Mouse (Mus musculus): ENCODE data around the gene Zfp536.
"Not testable (repeated sequence)": the region's sequence is repeated elsewhere in the genome, so short reads cannot be mapped to it uniquely, and the experiment has no call there.

Zfp536 gene

DNA sequence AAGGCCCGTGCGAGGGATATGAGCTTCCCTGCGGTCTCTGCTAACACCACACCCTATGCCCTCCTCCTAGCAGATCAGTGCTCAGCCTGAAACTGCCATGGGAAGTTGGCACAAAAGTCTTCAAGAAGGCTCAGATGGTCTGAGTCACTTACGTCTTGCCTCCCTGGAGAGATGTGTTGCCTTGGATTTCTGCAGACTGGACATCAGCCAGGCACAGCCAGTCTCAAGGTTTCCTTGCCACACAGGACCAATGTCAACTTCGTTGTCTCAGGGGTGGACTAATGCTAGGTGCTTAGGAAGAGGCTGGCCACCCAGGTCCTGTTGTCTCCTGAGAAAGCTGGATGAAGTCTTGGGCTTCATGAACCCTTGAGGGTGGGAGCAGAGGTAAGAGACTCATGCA is 14.6 kb downstream of the Zfp536 start:
- no peak for DNase-seq (ENCODE audit: low spot score in 2 of 2)

DNA sequence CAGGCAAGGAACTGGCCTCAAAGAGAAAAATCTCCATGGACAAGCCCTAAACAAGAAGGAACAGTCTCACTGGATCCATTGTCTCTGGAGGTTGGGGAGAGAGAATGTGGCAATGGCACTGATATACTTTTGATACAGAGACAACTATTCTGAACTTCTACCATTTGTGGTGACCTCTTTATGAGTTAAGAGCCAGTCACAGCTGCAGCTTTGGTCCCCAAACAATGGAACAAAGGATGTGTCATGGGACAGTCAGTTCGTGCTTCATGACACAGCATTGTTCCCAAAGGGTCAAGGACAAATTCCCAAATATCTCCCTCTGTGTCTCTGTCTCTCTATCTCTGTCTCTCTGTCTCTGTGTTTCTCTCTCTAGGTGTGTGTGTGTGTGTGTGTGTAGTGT is 20.4 kb downstream of the Zfp536 start:
- no peak for DNase-seq (ENCODE audit: low spot score in 2 of 2)

DNA sequence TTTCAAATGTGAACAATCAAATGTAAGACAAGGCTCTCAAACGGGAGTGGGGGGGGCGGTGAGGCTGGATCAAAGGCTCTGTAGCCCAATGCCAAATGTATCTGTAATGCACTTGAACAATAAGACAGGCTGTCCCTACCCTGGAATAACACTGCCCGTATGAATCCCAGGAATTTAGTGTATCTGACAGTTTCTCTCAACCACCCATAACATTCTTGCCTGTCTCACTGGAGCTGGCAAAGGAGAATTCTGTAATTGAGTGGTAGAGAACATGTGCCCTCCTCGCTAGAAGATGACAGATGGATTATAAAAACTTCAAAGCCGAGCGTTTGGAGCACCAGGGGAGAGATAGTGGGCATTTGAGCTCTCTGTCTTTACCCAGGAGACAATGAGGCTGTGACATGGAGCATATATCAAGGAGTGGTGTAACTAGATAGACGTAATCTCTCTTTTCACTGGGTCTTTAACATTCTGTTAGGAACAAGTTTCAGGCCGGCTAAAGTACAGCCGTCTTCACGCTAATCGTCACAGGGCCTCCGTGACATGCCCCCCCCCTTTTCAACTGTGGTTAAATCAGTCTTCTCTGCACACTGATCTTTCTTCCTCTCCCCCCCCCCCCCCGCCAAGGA is 27.2 kb downstream of the Zfp536 start:
- no peak for DNase-seq (ENCODE audit: low spot score in 2 of 2)

DNA sequence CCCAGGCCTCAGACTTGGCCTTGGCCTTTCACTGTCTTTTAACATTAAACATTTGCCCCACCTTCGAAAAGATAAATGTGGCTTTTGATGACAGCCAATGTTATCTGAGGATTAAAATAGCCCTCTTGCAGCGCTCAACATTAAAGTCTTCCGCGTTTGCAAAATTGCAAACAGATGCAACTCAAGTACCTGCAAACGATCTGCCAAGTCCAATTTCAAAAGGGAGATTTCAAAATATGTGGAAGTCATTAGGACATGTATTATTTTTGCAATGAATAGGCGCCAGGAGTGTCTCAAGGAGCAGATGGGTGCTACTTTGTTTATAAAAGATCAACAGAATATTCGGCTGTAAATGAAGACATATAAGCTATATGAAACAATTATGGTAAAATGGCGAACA is 30.1 kb downstream of the Zfp536 start:
- no peak for DNase-seq (ENCODE audit: low spot score in 2 of 2)

DNA sequence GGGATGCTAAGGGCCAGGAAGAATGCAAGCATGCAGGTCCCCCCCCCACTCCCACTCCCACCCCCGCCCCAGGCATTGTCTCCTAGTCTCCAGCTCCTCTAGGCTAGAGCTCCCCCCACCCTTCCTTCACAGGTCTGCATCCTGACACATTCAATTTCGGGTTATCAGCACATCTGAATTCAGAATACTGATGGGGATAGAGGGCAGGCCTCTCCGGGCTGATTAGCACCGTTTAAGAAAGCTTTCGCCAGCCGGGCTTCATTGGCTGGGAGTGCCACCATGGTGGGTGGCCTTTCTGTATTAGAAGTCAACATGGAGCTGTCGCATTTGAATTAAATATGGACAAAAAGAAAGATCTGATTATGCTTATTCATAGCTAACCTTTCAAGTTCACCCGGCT is 36.2 kb downstream of the Zfp536 start:
- DNase-seq (ENCODE audit: low spot score in 2 of 2): no peak

DNA sequence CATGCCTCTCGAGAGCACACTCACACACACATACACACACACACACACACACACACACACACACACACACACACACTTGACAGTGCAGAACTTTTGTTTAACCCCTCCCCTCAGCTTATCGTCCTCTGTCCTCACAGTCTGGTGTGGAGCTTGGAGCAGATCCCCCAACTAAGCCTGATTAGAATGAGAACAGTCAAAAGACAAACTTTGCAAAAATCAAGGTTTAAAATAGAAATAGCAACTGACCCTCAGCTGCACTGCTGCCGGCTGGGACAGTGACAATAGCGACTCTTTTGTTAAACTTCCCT is 37.1 kb downstream of the Zfp536 start:
- DNase-seq (ENCODE audit: low spot score in 2 of 2): no peak

DNA sequence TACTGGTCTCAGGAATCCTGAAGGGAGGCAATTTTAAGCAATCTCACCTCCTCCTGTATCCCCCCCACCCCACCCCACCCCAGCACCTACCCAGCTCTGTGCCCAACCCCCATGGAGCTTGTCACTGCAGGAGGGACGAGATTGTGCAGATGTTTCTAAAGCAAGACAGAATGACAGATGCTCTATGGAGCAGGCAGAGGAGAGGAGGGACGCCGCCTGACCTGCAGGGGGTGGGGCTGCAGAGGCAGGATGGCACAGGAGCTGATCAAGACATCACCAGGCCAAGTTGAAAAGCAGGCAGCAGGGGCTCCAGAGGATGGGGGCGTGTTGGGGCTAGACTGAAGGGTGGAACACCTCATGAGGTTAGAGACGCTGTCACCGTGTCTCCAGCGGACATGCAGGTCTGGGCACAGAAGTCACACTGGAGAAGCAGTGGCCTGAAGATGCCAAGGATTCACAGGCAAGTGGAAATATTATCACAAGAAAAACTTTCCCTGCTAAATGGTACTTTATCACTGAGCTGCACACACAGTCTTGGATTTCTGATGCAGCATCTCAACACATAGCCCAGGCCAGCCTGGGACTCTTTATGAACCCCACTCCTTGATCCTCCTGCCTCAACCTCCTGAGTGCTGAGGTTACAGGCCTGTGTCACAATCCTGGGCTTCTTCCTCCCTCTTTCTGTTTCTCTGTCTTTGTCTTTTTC is 37.6 kb downstream of the Zfp536 start:
- no peak for DNase-seq (ENCODE audit: low spot score in 2 of 2)

DNA sequence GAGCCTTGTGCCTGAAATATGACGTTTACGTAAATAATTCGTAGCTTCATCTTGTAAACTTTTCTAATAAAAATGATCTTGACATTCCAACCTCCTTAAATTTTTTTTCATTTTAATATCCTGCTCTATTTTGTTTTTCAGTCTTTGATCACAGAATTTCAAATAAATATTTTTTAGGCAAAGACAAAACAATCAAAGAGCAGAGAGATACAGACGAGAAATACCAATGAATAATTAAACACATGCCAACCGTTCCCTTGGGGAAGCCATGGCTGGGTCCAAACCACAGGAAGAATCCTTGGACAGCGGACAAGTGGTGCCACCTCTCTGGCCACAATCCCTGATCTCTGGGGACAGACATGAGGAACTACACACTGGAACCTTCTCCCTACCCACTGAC is 38.3 kb downstream of the Zfp536 start:
- DNase-seq (ENCODE audit: low spot score in 2 of 2): no peak

DNA sequence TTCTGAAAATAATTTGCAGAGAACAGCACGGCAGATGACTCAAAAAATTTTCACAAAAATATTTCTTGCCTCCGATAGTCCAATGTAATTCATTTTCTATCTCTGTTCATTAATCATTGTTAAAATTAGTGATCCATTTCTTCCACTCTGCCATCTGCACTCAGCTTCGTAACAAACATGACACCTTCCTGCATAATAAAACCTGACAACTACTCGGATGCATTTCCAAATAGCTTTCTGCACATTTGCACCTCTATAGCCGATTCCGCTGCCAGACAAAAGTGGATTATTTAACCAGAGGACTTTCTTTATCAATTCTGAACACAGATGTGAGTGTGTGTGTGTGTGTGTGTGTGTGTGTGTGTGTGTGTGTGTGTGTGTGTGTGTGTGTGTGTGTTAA is 38.9 kb downstream of the Zfp536 start:
- no peak for DNase-seq (ENCODE audit: low spot score in 2 of 2)

DNA sequence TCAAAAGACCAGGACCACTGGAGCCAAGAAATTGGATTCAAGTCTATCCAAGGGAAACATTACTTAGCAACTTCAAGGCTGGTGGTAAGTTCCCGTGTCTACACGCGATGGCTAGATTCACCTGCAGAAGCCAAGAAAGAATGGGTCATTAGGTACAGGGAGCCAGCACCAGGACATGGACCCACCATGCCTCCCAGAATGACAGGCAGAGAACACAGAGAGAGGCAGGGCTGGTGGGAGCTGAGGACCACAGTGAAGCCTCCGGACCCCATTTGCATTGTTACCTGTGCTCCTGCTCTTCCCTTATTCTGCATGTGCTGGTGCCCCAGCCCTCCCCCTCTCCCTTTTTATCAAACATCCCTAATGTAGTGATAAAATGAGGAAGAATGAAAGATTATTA is 39.4 kb downstream of the Zfp536 start:
- DNase-seq (ENCODE audit: low spot score in 2 of 2): no peak

DNA sequence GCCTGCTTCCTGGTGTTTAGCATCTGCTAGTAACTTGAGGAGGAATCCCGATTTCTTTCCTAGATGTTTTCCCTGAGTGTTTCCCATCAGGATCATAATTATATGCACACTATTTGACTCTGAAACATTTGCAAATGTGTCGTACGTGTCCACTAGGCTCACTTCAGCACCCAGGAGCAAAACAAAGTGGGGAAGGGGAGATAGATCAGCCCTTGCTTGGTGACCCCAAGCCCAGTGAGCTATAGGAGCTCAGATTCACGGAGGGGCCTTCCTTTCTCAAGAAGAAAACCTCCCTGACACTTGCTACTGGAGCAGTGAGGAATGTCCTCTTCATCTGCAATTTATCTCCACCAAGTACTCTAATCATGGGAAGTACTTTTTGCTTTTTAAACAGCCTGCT is 40.7 kb downstream of the Zfp536 start:
- no peak for DNase-seq (ENCODE audit: low spot score in 2 of 2)

DNA sequence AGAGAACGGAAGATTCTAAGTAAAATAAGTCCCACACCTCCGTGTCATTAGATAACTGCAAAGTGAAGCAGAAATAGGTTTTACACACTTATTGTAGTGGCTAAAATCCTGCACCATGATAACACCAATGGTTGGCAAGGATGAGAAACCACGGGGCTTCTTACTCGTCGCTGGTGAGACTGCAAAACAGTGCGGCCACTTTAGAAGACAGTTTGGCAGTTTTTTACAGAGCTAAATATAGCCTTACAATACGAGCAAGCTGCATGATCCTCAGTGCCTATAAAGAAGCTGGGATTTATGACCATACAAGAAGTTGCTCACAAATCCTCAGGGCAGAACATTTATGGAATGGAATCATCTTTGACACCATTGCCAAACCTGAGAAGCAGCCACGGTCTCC is 45.7 kb downstream of the Zfp536 start:
- DNase-seq (ENCODE audit: low spot score in 2 of 2): no peak

DNA sequence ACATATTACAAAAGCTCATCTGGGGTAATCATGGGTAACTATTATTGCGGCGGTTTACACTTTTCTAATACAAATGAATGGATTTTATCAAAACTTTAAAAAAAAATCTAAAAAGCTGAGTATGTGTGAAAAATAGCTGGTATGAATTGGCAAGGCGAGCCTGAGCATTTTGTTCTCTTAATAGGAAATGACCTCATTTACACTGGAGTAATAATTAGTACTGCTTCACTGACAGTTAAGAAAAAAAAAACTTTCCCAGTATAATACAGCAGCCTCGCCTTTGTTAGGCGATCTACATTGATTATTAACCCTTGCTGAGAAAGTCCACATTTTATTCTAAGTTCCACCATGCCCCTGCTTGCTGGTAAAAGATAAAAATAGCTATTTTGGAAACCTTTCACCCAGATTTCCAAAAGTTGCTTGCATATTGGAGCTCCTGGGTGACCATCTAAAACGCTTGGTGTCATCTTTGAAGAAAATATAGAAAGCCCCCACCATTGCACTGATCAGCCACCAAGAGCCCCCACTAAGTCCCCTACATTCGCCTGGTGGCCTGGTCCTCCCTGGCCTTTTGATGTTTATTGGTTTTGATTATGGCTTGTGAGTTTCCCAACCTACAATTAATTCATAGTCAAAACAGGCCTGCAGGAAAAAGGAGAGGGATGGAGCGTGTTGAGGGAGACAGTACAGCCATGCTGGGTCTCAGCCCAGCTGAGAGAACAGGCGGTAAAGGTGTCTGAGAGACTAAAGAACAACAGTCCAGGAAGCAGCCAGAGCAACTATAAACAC is 49.2 kb downstream of the Zfp536 start:
- no peak for DNase-seq (ENCODE audit: low spot score in 2 of 2)

DNA sequence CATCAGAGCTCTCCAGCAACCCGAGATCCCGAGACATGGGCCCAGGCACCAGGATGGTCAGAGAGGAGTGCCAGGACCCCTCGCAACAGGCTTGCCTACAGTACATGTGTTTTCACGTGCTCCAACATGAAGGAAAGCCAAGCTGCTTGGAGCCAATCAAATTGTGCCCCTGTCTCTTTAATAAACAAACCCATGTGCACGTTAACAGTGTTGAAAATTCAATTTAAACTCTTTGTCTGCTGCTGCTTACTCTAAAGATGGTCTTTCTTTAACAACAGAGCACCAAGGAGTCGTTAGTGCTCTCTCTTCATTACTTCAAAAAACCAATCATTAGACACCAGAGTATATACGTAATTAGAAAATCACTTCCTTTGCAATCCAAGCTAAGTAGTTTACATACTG is 50.2 kb downstream of the Zfp536 start:
- DNase-seq (ENCODE audit: low spot score in 2 of 2): no peak

DNA sequence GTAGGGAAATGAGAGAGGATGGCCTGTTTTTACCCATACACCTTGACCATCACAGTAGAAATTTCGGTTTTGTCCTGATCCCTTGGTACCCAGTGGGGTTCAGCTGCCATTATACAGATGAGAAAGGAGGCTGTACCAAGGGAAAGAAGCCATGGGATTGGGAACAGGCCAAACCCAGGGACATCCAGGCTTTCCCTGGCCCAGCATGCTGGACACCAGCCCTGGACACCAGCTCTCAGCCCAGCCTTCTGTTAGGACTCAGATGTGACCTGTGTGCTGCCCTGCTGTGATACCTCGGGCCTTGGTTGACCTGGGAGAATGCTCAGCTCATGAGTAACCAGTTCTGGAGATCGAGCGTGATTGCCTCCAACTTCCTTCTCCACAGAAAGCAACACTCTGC is 51.8 kb downstream of the Zfp536 start:
- no peak for DNase-seq (ENCODE audit: low spot score in 2 of 2)

DNA sequence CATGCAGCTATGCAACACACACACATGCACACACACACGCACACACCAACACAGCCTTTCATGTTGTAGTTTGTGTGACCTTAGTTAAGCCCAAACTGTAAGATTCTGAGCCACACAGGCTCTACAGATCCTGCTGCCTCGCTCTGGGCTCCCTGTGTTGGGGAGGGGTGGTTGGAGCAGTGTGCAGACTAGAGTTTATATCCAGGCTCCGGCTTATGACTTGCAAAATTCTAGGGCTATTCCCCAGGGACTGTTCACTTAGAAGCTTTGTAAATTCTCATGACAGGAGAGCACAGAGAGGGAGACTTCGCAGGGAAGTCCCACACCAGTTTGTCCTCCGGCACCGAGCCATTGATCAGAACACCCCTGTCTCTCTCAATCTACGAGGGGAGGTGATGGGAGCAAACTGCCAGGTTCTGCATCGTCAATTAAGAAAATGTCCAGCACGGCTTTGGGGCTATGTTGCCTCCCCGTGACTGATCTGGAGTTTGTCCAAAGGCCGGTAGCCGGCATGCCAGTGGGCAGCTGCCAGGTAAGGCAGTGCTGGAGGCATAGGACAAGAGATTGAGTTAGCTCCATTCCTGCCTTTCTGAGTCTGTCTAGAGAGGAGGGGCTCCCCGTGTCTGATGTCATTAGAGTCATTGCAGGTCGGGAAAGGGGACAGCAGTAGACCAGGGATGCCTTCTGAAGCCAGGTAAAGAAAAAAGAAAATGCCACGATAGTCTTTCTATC is 54.6 kb downstream of the Zfp536 start:
- DNase-seq (ENCODE audit: low spot score in 2 of 2): no peak

DNA sequence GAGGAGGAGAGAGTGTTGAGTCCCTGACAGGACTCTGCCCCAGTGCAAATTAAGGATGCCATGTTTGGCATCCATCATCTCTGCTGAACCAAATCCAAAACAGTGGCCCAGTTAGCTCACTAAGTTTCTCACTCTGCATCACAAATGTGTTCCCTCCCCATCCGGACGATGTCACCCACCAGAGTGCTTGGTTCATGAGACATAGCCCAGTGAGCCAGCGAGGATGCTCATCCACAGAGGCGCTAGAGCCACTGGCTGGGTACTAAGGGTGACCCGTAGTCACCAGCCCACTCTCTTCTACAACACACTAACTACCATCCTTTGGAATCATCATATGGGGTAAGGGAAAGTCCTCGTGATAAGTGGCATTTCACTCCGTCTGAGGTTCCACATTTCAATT is 56.4 kb downstream of the Zfp536 start:
- no peak for DNase-seq (ENCODE audit: low spot score in 2 of 2)

DNA sequence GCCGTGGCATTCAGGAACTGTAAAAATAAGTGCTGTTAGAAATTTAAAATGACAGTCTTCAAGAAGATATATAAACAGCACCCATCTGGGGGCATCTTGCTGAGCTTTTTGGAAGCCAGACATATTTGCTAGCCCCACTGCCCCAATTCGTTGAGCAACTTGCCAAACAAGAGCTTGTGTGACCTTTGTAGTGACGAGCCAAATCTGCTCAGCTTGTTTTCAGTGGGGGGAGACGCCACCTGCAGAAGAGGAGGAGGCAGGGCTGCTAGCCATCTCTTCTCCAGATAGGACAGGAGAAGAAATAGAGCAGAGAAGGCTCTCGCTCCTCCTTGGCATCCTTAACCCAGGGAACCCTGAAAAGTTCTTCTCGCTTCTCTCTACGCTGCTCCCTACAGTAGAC is 56.8 kb downstream of the Zfp536 start:
- DNase-seq (ENCODE audit: low spot score in 2 of 2): no peak

DNA sequence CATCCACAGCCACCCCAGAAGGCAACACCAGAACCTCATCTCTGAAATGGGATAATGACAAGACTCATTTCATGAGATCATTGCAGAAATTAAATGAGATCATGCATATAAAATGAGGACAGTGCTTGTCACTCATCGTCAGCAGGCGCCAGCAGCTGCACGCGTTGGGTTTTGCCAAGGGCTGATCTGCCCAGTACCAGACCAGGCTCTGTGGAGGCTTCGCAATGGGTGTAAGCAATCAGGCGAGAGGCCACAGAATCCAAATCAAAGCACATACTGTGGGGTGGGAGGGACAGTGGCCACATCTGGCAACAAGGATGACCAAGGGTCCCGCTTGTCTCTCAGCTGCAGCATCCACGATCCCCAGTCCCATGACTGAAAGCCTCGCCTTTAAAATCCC is 69.0 kb downstream of the Zfp536 start:
- peak in 1 of 2 experiments; percentile 16 for DNase-seq (ENCODE audit: low spot score in 2 of 2)

DNA sequence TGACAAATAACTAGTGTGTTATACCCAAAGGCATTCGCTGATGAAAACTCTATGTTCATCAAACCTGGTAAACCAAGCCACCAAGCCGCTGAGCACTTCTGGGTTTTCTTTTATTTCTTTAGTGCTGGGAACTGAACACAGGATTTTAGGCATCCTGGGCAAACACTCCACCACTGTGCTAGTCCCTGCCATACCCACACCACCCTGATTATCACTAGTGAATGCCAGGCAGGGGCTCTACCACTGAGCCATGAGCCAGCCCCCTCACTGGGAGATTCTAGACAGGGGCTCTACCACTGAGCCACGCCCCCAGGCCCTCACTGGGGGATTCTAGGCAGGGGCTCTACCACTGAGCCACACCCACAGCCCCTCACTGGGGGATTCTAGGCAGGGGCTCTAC is 76.1 kb downstream of the Zfp536 start:
- DNase-seq (ENCODE audit: low spot score in 2 of 2): not testable (repeated sequence)

DNA sequence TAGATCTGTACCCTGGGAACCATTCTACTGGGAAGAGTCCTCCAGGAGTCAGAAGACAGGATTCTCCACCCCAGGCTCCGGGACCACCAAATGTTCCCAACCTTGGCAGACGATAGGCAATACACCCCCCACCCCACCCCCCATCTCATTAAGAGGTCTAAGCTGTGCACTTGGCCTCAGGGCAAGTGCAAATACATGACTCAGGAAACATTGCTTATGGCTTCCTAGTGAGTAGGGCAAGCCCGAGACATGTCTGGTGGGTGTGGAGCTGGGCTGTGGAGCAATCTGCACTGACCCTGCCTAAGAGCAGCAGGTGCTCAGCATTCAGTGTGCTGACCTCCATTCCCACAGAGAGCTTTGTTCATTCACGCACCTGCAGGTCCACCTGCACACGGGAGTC is 78.4 kb downstream of the Zfp536 start:
- DNase-seq (ENCODE audit: low spot score in 2 of 2): no peak

DNA sequence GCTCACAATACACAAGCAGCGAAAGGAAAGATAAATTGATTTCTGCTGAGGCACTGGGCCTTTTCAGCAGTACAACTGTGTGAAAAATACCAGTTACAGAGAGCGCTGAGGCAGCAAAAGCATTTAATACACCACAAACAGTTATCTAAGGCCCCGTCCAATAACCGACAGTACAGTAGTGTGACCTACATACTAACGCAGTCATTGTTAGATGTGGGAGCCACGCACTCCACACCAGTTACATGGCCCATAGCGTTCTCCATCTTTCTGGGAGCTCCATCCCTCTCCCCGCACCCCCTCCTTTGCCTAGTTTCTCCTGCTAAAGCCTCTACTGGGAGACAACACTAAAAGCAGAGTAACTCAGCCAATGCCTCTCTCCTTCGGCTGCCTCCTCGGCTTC is 82.8 kb downstream of the Zfp536 start:
- no peak for DNase-seq (ENCODE audit: low spot score in 2 of 2)
